Mouse (Mus musculus) liver, postnatal 0 days (tissue): ENCODE results near the gene Lypd6b.

Source experiments
- CTCF ChIP-seq: sonication (generic); IDR thresholded peaks from 2 replicates; pipeline ENCODE4 v1.5.1; 2016; ENCODE audit warnings: antibody characterized with exemption, low read depth
- EP300 ChIP-seq: IDR thresholded peaks from 2 replicates; pipeline ENCODE4 v1.6.1; 2016; ENCODE audit warnings: antibody characterized with exemption, low read depth, mild to moderate bottlenecking

GRCm38 (mm10) chr2:49869044-49869443 lies 81.6 kb downstream of the Lypd6b start:
- TF ChIP-seq CTCF: no peak
- TF ChIP-seq EP300: no peak
